Mouse (Mus musculus) MEL (cell line): ENCODE results near the gene Xpo6.

Experiments used
- CTCF ChIP-seq, 3 experiments: IDR thresholded peaks in 2 of 3; conservative IDR thresholded peaks in 1 of 3; 2 replicates each; pipeline ENCODE4 v1.5.1; 2011 to 2012; ENCODE audit warnings: low read length in 3 of 3, low read depth in 2 of 3, mild to moderate bottlenecking in 2 of 3, improper control_type of control experiment in 1 of 3, inconsistent platforms in 1 of 3, mixed read lengths in 1 of 3, moderate library complexity in 1 of 3; ENCODE audit not compliant: control insufficient read depth in 1 of 3, insufficient read depth in 1 of 3, poor library complexity in 1 of 3, severe bottlenecking in 1 of 3
- EP300 ChIP-seq, 2 experiments: IDR thresholded peaks; 2 replicates each; pipeline ENCODE4 v1.6.1; 2011; ENCODE audit warnings: improper control_type of control experiment in 2 of 2, low read length in 2 of 2, low read depth in 1 of 2, mild to moderate bottlenecking in 1 of 2
- JUND ChIP-seq: IDR thresholded peaks from 2 replicates; pipeline ENCODE4 v1.6.1; 2011; ENCODE audit warnings: low read depth, mild to moderate bottlenecking, improper control_type of control experiment, low read length
- MAX ChIP-seq: IDR thresholded peaks from 2 replicates; pipeline ENCODE4 v1.6.1; 2011; ENCODE audit warnings: low read length, improper control_type of control experiment
- SMC3 ChIP-seq: IDR thresholded peaks from 2 replicates; pipeline ENCODE4 v1.6.1; 2011; ENCODE audit warnings: low read depth, low read length, improper control_type of control experiment
- USF1 ChIP-seq: IDR thresholded peaks from 2 replicates; pipeline ENCODE4 v1.6.1; 2014; ENCODE audit warnings: low read depth, mild to moderate bottlenecking, inconsistent platforms, low read length, improper control_type of control experiment, moderate library complexity

DNA sequence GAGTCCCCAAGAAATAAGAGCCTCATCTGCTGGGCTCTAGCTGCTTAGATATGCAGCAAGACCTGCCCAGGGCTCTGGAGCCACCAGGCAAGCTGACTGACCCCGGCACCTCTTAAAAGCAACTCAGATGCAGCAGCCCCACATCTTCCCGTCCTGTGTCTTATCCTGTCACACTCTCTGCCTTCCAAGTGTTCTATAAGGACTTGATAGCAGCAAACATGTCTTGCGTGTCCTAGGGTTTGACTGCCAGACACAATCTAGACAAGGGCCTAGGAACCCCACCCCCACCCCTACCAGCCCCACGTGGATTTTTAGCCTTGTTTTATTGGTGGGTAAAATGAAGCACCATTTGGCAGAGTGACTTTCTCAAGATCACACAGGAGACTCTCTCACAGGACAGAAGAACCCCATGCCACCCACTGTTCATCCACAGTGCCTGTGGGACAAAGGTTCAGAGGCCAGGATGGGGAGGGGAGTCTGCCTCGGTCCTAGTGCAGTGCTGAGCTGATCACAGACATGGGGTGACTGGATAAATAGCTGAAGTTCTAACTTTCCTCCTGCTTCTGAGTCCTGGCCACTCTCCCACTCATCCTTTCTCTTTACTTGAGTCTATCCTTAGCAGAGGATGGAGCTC is 134.9 kb downstream of the Xpo6 start:
- no peak for TF ChIP-seq SMC3
- no peak for TF ChIP-seq JUND
- no peak for TF ChIP-seq CTCF (IDR thresholded peaks at IDR 0.05 in 2 of 3, conservative IDR thresholded peaks at IDR 0.05 in 1 of 3; ENCODE audit: control insufficient read depth in 1 of 3, insufficient read depth in 1 of 3, low read depth in 2 of 3, low read length in 3 of 3, poor library complexity in 1 of 3, severe bottlenecking in 1 of 3)
- TF ChIP-seq USF1, result no peak
- TF ChIP-seq MAX, result no peak
- no peak for TF ChIP-seq EP300 (IDR thresholded peaks at IDR 0.05; ENCODE audit: low read depth in 1 of 2, low read length in 2 of 2)
